Mouse (Mus musculus) forebrain, embryonic 11.5 days (tissue): ENCODE measurements around the gene Fitm1. TPM values are rescaled to one million over a fixed set of nuclear protein-coding genes. Genes with fewer than 3 reads are reported as not detected.

Experiments used
- ATAC-seq: fragments of 200-750 bp; cut with Nextera tagmentation; replicated peaks from 2 replicates; pipeline ENCODE4 v1.8.0; 2017; ENCODE audit warnings: moderate TSS enrichment; ENCODE audit not compliant: low FRiP score
- DNase-seq: peaks from one replicate; pipeline ENCODE4 v3.0.0-alpha.2; 2017; ENCODE audit warnings: low spot score
- H3K27ac ChIP-seq: fragments of 300-500 bp; sonication (generic); 2 replicates; pipeline ENCODE4 v1.5.1; 2014; ENCODE audit warnings: low read depth, low read length
- H3K27me3 ChIP-seq: fragments of 300-500 bp; sonication (generic); 2 replicates; pipeline ENCODE4 v1.6.1; 2014; ENCODE audit warnings: mild to moderate bottlenecking, low read length, mixed read lengths; ENCODE audit not compliant: control insufficient read depth, insufficient read depth
- H3K36me3 ChIP-seq: fragments of 300-500 bp; sonication (generic); 2 replicates; pipeline ENCODE4 v1.6.1; 2014; ENCODE audit warnings: mild to moderate bottlenecking, low read length, moderate library complexity, mixed read lengths; ENCODE audit not compliant: control insufficient read depth, insufficient read depth
- H3K4me1 ChIP-seq: fragments of 300-500 bp; sonication (generic); replicated peaks from 2 replicates; pipeline ENCODE4 v1.6.1; 2014; ENCODE audit warnings: low read length, mixed read lengths; ENCODE audit not compliant: control insufficient read depth, insufficient read depth
- H3K4me2 ChIP-seq: fragments of 300-500 bp; sonication (generic); 2 replicates; pipeline ENCODE4 v1.6.1; 2014; ENCODE audit warnings: low read depth, mild to moderate bottlenecking, low read length, moderate library complexity, mixed read lengths; ENCODE audit not compliant: severe bottlenecking
- H3K4me3 ChIP-seq: fragments of 300-500 bp; sonication (generic); 2 replicates; pipeline ENCODE4 v1.5.1; 2014; ENCODE audit warnings: low read depth, low read length
- H3K9ac ChIP-seq: fragments of 300-500 bp; sonication (generic); 2 replicates; pipeline ENCODE4 v1.6.1; 2014; ENCODE audit warnings: low read length
- H3K9me3 ChIP-seq: fragments of 300-500 bp; sonication (generic); 2 replicates; pipeline ENCODE4 v1.6.1; 2016; ENCODE audit warnings: low read length, mixed read lengths; ENCODE audit not compliant: control insufficient read depth
- WGBS: fragments of 180-500 bp; shearing (Covaris S2); extraction: QIAGEN DNeasy Blood & Tissue Kit; methylation state at CpG from one replicate; pipeline ENCODE4 v1.1.7; 2014; 5-methylcytosine and 5-hydroxymethylcytosine counted together
- polyA plus RNA-seq: library from polyadenylated mRNA; unstranded; fragments of >200 nt; fragmentation: Nextera tagmentation; extraction: Ambion mirVana; gene quantifications from 2 replicates; pipeline ENCODE4 v1.2.1, GENCODE M21; 2014

The Fitm1 gene
- polyA plus RNA-seq, 1 experiment from 2014 or later, result not detected

- H3K4me1 ChIP-seq, result no peaks in the 10 kb centered on the region
- DNase-seq, result no peak
- WGBS, result 78% methylated on average over 16 of the region's 16 CpGs
- H3K9me3 ChIP-seq, result no peaks in the 10 kb centered on the region
- no peaks in the 10 kb centered on the region; the same call in 1 of the 2 replicates for H3K36me3 ChIP-seq
- no peak overlapping the region for H3K4me2 ChIP-seq
- no peak for ATAC-seq
- H3K4me3 ChIP-seq, result no peak overlapping the region
- H3K9ac ChIP-seq, result no peak overlapping the region
- H3K27me3 ChIP-seq, result no peaks in the 10 kb centered on the region
- no peak overlapping the region for H3K27ac ChIP-seq
Observed at GRCm38 (mm10) chr14:55576376-55576775, 959 bp downstream of the Fitm1 start.

GRCm38 (mm10) chr14:55577871-55578667 lies 2.7 kb downstream of the Fitm1 start, which contains the start of gene Psme1:
TSS of gene Psme1 (plus strand) at chr14:55578123.
- Histone ChIP-seq H3K4me2 (peak within 1 kb of the TSS; percentile 85), H3K4me1 (no peaks in the 10 kb centered on the region), H3K36me3 (no peaks in the 10 kb centered on the region; the same call in 1 of the 2 replicates), H3K9ac (peak within 1 kb of the TSS; percentile 89), H3K9me3 (no peaks in the 10 kb centered on the region), H3K4me3 (peak within 1 kb of the TSS; percentile 59), H3K27me3 (no peaks in the 10 kb centered on the region), H3K27ac (peak within 1 kb of the TSS; percentile 51)
- under 1% methylated on average over 30 of the region's 32 CpGs for WGBS
- peak; percentile 88 for DNase-seq
- ATAC-seq, result peak; percentile 89

- peak overlapping the region; percentile 51; the same call in 1 of the 2 replicates for H3K27ac ChIP-seq
- peak overlapping the region; percentile 85 for H3K4me2 ChIP-seq
- ATAC-seq (peak; percentile 14; the same call in 1 of the 2 replicates), DNase-seq (no peak)
- H3K4me3 ChIP-seq, result peak overlapping the region; percentile 59
- H3K27me3 ChIP-seq, result no peaks in the 10 kb centered on the region
- no peaks in the 10 kb centered on the region; the same call in 1 of the 2 replicates for H3K36me3 ChIP-seq
- peak overlapping the region; percentile 89 for H3K9ac ChIP-seq
- no peaks in the 10 kb centered on the region for H3K4me1 ChIP-seq
- WGBS, result 39% methylated on average over 6 of the region's 6 CpGs
- no peaks in the 10 kb centered on the region for H3K9me3 ChIP-seq
Observed at GRCm38 (mm10) chr14:55578668-55579269, 3.4 kb downstream of the Fitm1 start.

GRCm38 (mm10) chr14:55579511-55580496 lies 4.4 kb downstream of the Fitm1 start:
- H3K27ac ChIP-seq, result no peak overlapping the region
- no peaks in the 10 kb centered on the region; the same call in 1 of the 2 replicates for H3K36me3 ChIP-seq
- no peak overlapping the region for H3K4me2 ChIP-seq
- ATAC-seq, result no peak
- no peaks in the 10 kb centered on the region; the same call in 1 of the 2 replicates for H3K27me3 ChIP-seq
- no peak overlapping the region for H3K9ac ChIP-seq
- DNase-seq, result no peak
- H3K4me3 ChIP-seq, result no peak overlapping the region
- H3K4me1 ChIP-seq, result peaks cover 2% of the 10 kb centered on the region; the same call in 1 of the 2 replicates
- WGBS, result 82% methylated on average over 23 of the region's 23 CpGs
- no peaks in the 10 kb centered on the region for H3K9me3 ChIP-seq

GRCm38 (mm10) chr14:55580731-55581130 lies 5.3 kb downstream of the Fitm1 start:
- 96% methylated on average over 16 of the region's 16 CpGs for WGBS
- Histone ChIP-seq H3K9ac (no peak overlapping the region), H3K27ac (no peak overlapping the region), H3K4me2 (no peak overlapping the region), H3K4me1 (peaks cover 2% of the 10 kb centered on the region; the same call in 1 of the 2 replicates), H3K27me3 (no peaks in the 10 kb centered on the region; the same call in 1 of the 2 replicates), H3K9me3 (no peaks in the 10 kb centered on the region), H3K36me3 (no peaks in the 10 kb centered on the region; the same call in 1 of the 2 replicates), H3K4me3 (no peak overlapping the region)
- no peak for ATAC-seq
- no peak for DNase-seq

GRCm38 (mm10) chr14:55581981-55582681 lies 6.7 kb downstream of the Fitm1 start:
- Histone ChIP-seq H3K9ac (no peak overlapping the region), H3K4me3 (no peak overlapping the region), H3K36me3 (no peaks in the 10 kb centered on the region; the same call in 1 of the 2 replicates), H3K27me3 (no peaks in the 10 kb centered on the region; the same call in 1 of the 2 replicates), H3K27ac (no peak overlapping the region), H3K4me2 (no peak overlapping the region), H3K4me1 (peaks cover 2% of the 10 kb centered on the region; the same call in 1 of the 2 replicates), H3K9me3 (no peaks in the 10 kb centered on the region)
- WGBS, result 70% methylated on average over 9 of the region's 9 CpGs
- DNase-seq (no peak), ATAC-seq (no peak)

GRCm38 (mm10) chr14:55584303-55584701 lies 8.9 kb downstream of the Fitm1 start:
- peak overlapping the region; percentile 60 for H3K9ac ChIP-seq
- H3K4me3 ChIP-seq, result peak overlapping the region; percentile 35
- peak overlapping the region; percentile 75 for H3K4me2 ChIP-seq
- DNase-seq, result no peak
- H3K36me3 ChIP-seq, result no peaks in the 10 kb centered on the region; the same call in 1 of the 2 replicates
- ATAC-seq, result 0 out of 2 replicates have a peak, but pooled peaks have one; percentile 9
- no peak overlapping the region for H3K27ac ChIP-seq
- WGBS, result 37% methylated on average over 5 of the region's 5 CpGs
- H3K27me3 ChIP-seq, result no peaks in the 10 kb centered on the region; the same call in 1 of the 2 replicates
- H3K9me3 ChIP-seq, result no peaks in the 10 kb centered on the region
- peaks cover 2% of the 10 kb centered on the region; the same call in 1 of the 2 replicates for H3K4me1 ChIP-seq
